Mouse (Mus musculus): ENCODE data around the gene Car5a.

The Car5a gene

GRCm38 (mm10) chr8:121887547-121887946, 57.2 kb downstream of the Car5a start:
- in situ Hi-C loops (cut with MboI; ENCODE audit: low sequenced_read_pairs): no loop called here

DNA sequence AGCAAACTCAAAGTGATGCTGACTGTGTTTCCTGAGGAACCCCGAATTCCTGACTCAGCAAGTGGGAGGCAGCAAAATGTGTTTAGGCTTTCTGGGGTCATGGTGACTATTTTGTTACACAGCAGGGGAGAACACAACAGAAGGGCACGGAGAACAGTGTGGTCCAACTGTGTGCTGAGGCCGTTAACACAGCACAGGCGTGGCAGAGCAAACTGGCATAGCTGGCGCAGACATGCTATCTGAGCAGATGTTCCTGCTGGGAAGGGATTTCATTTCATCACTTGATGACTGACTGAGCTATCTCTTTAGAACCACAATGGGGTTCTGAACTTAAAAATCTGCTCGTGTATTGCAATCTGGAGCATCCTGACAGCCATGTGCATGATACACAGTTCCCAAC, 59.3 kb downstream of the Car5a start:
- in situ Hi-C loops (cut with MboI; ENCODE audit: low sequenced_read_pairs): no loop called here

DNA sequence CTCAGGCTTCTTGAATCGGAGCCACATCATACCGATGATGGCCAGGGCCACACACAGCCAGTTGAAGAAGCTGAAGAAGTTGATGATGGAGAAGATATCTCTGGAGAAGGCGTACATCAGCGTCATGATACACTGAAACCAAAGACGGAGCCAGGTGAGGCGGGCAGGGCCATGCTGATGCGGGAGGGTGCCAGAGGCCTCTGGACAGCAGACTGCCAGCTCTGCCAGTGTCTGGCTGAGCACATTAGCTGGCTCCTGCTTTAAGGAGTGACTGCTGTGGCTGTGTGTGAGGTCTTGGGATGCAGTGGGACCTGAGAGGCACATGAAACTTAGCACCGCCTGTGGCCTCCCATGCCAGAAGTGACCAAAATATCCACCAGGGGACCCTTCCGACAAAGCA, 59.7 kb downstream of the Car5a start:
- in situ Hi-C loops (cut with MboI; ENCODE audit: low sequenced_read_pairs): no loop called here

GRCm38 (mm10) chr8:121884181-121884580, 60.5 kb downstream of the Car5a start:
- in situ Hi-C loops (cut with MboI; ENCODE audit: low sequenced_read_pairs): no loop called here

DNA sequence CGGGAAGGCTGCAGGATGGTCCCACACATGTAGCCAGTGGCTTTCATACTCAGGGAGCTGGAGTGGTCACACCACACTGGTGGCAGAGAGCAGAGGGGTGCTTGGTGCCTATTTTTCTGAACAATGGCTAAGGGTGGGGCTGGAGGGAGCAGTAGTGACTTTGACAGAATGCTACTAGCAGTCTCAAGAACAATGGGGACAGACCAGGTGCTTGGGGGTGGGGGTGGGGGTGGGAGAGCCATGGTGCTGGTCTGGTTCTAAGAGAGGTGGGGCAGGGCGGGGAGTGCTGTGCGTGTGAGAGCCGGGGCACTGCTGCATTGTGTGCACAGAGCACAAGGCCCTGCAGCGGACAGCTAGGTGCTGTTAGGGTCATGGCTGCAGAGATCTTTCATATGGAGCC, 62.8 kb downstream of the Car5a start:
- in situ Hi-C loops (cut with MboI; ENCODE audit: low sequenced_read_pairs): no loop called here

DNA sequence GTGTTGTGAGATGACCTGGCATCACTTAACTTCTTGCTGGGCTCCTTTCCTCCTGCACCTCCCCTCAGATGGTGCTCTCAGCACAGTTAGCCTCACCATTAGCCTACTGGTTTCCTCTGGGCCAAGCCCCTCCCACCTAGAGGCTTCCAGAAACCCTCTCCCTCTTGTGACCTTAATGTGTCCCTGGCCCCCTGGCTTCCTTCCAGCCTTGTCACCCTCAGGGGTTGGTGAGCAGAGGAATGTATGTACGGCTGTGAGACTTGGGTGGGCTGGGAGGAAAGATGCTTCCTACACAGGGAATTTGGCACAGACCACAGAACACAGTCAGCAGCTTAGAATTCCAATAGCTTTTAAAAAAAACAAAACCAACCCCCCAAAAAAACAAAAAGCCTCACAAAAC, 63.9 kb downstream of the Car5a start:
- in situ Hi-C loops (cut with MboI; ENCODE audit: low sequenced_read_pairs): no loop called here

GRCm38 (mm10) chr8:121879712-121880111, 65.0 kb downstream of the Car5a start:
- in situ Hi-C loops (cut with MboI; ENCODE audit: low sequenced_read_pairs): no loop called here

DNA sequence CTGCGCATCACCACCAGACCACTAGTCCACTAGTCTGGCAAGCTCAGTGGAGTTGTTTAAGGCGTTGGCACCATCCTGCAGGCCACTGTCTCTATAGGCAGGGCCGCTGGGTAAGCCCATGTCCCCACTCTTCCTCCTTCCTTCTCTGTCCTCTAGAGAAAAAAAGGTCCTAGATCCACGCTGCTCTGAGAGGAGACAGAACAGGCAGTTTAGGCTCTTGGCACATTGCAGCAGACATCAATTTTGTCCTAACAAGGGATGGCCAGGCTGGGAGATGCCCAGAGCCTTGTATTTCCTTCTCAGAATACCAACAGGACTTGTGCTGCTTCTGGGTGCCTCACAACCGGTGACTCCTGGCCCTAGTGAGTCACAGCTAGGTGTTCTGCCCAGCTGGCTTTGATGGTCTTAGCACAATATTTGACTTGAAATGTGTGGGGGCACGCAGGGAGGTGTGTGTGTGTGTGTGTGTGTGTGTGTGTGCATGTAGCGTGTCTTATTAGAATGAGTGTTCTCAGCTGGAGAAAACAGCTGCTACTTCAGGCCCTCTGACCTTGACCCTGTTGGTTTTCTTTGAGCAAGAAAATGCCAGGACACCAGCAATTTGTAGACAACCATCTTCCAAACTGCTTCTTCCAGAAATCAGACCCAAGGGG, 66.8 kb downstream of the Car5a start:
- in situ Hi-C loops (cut with MboI; ENCODE audit: low sequenced_read_pairs): no loop called here

GRCm38 (mm10) chr8:121877212-121877611, 67.5 kb downstream of the Car5a start:
- in situ Hi-C loops (cut with MboI; ENCODE audit: low sequenced_read_pairs): no loop called here

DNA sequence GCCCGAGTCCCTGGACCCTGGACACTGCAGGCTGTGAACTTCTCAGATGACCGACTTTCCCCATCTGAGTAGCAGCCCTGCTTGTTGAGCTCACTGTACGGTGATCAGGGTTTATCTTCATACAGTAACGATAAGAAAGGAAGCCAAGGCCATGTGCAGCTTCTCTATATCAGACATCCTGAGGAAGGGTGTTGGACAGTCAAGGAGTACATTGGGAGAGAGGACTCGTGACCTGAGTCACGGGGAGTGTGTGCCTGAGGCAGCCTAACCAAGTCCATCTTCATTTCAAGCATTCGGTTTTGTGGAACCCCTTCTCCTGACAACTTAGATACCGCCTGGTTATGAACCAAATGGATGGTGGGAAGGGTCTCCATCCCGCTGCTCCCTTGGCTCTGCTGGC, 69.2 kb downstream of the Car5a start:
- in situ Hi-C loops (cut with MboI; ENCODE audit: low sequenced_read_pairs): no loop called here

- in situ Hi-C loops (cut with MboI; ENCODE audit: low sequenced_read_pairs): no loop called here
Observed at GRCm38 (mm10) chr8:121875045-121875444, 69.7 kb downstream of the Car5a start.

DNA sequence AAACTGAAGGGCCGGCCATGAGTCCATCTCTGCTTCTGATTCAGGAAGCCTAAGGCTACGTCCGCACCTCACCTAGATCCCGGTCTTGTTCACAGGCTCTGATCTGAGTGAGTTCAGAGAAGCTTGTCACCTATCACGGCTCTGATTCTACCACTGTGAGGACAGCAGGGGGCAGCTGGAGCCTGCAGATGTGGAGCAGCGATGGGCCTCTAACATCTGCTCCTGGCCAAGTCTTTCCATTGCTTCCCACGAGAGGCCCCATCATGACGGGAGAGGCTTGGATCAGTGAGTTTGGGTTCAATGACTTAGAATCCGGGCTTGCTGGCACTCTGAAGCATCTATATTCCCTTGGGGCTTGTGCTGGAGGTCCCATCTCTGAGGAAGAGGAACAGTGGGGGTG, 70.7 kb downstream of the Car5a start:
- in situ Hi-C loops (cut with MboI; ENCODE audit: low sequenced_read_pairs): no loop called here

DNA sequence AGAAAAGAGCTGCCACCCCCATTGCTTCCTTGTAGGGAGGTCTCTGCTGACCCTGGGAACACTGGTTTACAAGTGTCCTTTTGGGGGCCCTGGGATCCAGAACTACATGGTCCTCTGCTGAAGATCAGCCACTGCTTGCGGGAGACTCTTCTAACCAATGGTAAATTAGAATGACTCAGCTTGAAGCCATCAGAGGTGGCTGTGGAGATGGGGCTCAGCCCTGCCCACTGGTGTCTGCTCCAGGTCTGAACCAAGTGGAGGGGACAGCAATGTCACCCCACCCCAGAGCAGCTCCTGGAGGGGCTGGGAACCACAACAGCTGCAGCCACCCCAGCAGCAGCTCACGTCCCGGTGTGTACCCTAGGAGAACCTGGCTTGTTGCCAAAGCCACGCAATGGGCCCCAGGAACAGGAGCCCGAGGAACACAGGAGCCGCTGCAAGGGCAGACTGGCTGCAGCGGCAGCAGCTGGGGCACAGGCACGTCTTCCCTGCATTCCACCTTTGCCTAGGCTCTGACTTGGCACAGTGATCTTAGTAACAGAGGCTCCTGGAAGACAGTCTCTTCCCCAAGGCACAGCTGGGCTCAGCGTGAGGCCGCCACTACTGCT, 72.8 kb downstream of the Car5a start:
- in situ Hi-C loops (cut with MboI; ENCODE audit: low sequenced_read_pairs): no loop called here

DNA sequence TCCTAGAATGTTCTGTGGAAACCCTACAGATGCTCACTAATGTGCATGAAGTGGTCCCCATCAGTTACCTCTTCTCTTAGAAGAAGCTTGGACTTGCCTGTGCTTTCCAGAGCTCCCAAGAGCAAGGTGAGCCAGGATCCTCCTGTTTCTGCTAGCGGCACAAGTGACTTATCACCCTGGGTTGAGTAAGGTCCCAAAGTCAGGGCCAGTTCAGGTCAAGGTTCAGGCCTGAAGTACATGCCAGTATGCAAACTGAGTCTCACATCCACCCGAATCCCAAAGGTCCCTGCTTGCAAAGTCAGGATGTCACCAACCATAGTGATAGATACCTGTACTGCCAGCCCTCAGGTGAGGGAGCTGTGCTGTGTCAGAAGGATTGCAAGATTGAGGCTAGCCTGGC, 74.5 kb downstream of the Car5a start:
- in situ Hi-C loops (cut with MboI; ENCODE audit: low sequenced_read_pairs): no loop called here

- in situ Hi-C loops (cut with MboI; ENCODE audit: low sequenced_read_pairs): no loop called here
Observed at GRCm38 (mm10) chr8:121868896-121869295, 75.8 kb downstream of the Car5a start.

- in situ Hi-C loops (cut with MboI; ENCODE audit: low sequenced_read_pairs): no loop called here
Observed at GRCm38 (mm10) chr8:121868196-121868595, 76.5 kb downstream of the Car5a start.
